Mouse (Mus musculus) hindbrain, embryonic 10.5 days (tissue): ENCODE results near the gene Ccdc33. TPM values are rescaled to one million over a fixed set of nuclear protein-coding genes. Genes with fewer than 3 reads are reported as not detected.

ENCODE experiments used
- DNase-seq: peaks from one replicate; pipeline ENCODE4 v3.0.0-alpha.2; 2017; ENCODE audit warnings: low spot score
- H3K27ac ChIP-seq: fragments of 300-500 bp; sonication (generic); 2 replicates; pipeline ENCODE4 v1.5.1; 2016; ENCODE audit warnings: mild to moderate bottlenecking, moderate library complexity
- H3K27me3 ChIP-seq: fragments of 300-500 bp; sonication (generic); 2 replicates; pipeline ENCODE4 v1.6.1; 2016; ENCODE audit warnings: mild to moderate bottlenecking; ENCODE audit not compliant: poor library complexity, insufficient read depth, severe bottlenecking
- H3K36me3 ChIP-seq: fragments of 300-500 bp; sonication (generic); 2 replicates; pipeline ENCODE4 v1.6.1; 2016; ENCODE audit warnings: mild to moderate bottlenecking, moderate library complexity
- H3K4me1 ChIP-seq: fragments of 300-500 bp; sonication (generic); replicated peaks from 2 replicates; pipeline ENCODE4 v1.6.1; 2016; ENCODE audit warnings: mild to moderate bottlenecking
- H3K4me3 ChIP-seq: fragments of 300-500 bp; sonication (generic); 2 replicates; pipeline ENCODE4 v1.5.1; 2016; ENCODE audit warnings: mild to moderate bottlenecking, moderate library complexity
- H3K9me3 ChIP-seq: fragments of 300-500 bp; sonication (generic); 2 replicates; pipeline ENCODE4 v1.6.1; 2016; ENCODE audit warnings: mild to moderate bottlenecking, moderate library complexity
- WGBS: fragments of 180-500 bp; shearing (Covaris S2); methylation state at CpG from one replicate; pipeline ENCODE4 v1.1.7; 2016; 5-methylcytosine and 5-hydroxymethylcytosine counted together
- polyA plus RNA-seq: library from polyadenylated mRNA; unstranded; fragments of >200 nt; fragmentation: Nextera tagmentation; extraction: Ambion mirVana; gene quantifications from 2 replicates; pipeline ENCODE4 v1.2.1, GENCODE M21; 2016

Gene Ccdc33
- polyA plus RNA-seq = 0.90 and 0.99 TPM in 2 replicates

- Histone ChIP-seq H3K9me3 (no peaks in the 10 kb centered on the region), H3K4me3 (no peak within 1 kb of the TSS), H3K4me1 (peaks cover 61% of the 10 kb centered on the region), H3K27me3 (peaks cover 70% of the 10 kb centered on the region), H3K27ac (0 out of 2 replicates have a peak within 1 kb of the TSS, but pooled peaks have one; percentile 3), H3K36me3 (no peaks in the 10 kb centered on the region)
- DNase-seq = no peak
- WGBS = 41% methylated on average over 2 of the region's 2 CpGs
These were observed at the start of gene Ccdc33 for GRCm38 (mm10) chr9:58118671-58119070. Ccdc33 (minus strand) TSS chr9:58118823.

GRCm38 (mm10) chr9:58165779-58166178 lies 47.2 kb upstream of the Ccdc33 start:
- no peak overlapping the region for H3K4me3 ChIP-seq
- H3K36me3 ChIP-seq = no peaks in the 10 kb centered on the region
- no peaks in the 10 kb centered on the region for H3K27me3 ChIP-seq
- H3K27ac ChIP-seq = no peak overlapping the region
- WGBS = 83% methylated on average over 1 of the region's 1 CpGs
- 0 out of 2 replicates have a peak, but pooled peaks cover 4% of the 10 kb centered on the region for H3K9me3 ChIP-seq
- DNase-seq = no peak
- H3K4me1 ChIP-seq = peaks cover 15% of the 10 kb centered on the region

- 0 out of 2 replicates have a peak, but pooled peaks cover 4% of the 10 kb centered on the region for H3K9me3 ChIP-seq
- no peak overlapping the region for H3K4me3 ChIP-seq
- H3K27ac ChIP-seq = no peak overlapping the region
- H3K36me3 ChIP-seq = no peaks in the 10 kb centered on the region
- H3K4me1 ChIP-seq = peaks cover 21% of the 10 kb centered on the region
- WGBS = 75% methylated on average over 5 of the region's 5 CpGs
- no peak for DNase-seq
- no peaks in the 10 kb centered on the region for H3K27me3 ChIP-seq
These were observed 44.5 kb upstream of the Ccdc33 start for GRCm38 (mm10) chr9:58163146-58163545.

- no peaks in the 10 kb centered on the region for H3K36me3 ChIP-seq
- H3K4me1 ChIP-seq = peaks cover 29% of the 10 kb centered on the region
- 82% methylated on average over 3 of the region's 3 CpGs for WGBS
- H3K27ac ChIP-seq = no peak overlapping the region
- DNase-seq = no peak
- no peak overlapping the region for H3K4me3 ChIP-seq
- no peaks in the 10 kb centered on the region for H3K27me3 ChIP-seq
- 0 out of 2 replicates have a peak, but pooled peaks cover 4% of the 10 kb centered on the region for H3K9me3 ChIP-seq
These were observed 43.5 kb upstream of the Ccdc33 start for GRCm38 (mm10) chr9:58162173-58162572.

GRCm38 (mm10) chr9:58160315-58160714 lies 41.7 kb upstream of the Ccdc33 start:
- peak overlapping the region; percentile 3; the same call in 1 of the 2 replicates for H3K27ac ChIP-seq

GRCm38 (mm10) chr9:58159855-58160254 lies 41.2 kb upstream of the Ccdc33 start:
- Histone ChIP-seq H3K4me1 (peaks cover 39% of the 10 kb centered on the region), H3K27me3 (no peaks in the 10 kb centered on the region), H3K36me3 (no peaks in the 10 kb centered on the region), H3K9me3 (no peaks in the 10 kb centered on the region), H3K4me3 (no peak overlapping the region), H3K27ac (peak overlapping the region; percentile 41; the same call in 1 of the 2 replicates)
- DNase-seq = no peak
- 78% methylated on average over 4 of the region's 4 CpGs for WGBS

More at GRCm38 (mm10) chr9:58160315-58160714, 41.7 kb upstream of the Ccdc33 start:
- Histone ChIP-seq H3K4me3 (no peak overlapping the region), H3K9me3 (no peaks in the 10 kb centered on the region), H3K27me3 (no peaks in the 10 kb centered on the region), H3K4me1 (peaks cover 35% of the 10 kb centered on the region), H3K36me3 (no peaks in the 10 kb centered on the region)
- WGBS = 84% methylated on average over 5 of the region's 5 CpGs
- no peak for DNase-seq

GRCm38 (mm10) chr9:58158541-58159311 lies 40.1 kb upstream of the Ccdc33 start:
- peak; percentile 55 for DNase-seq
- peaks cover 39% of the 10 kb centered on the region for H3K4me1 ChIP-seq

GRCm38 (mm10) chr9:58157838-58158237 lies 39.2 kb upstream of the Ccdc33 start:
- Histone ChIP-seq H3K9me3 (no peaks in the 10 kb centered on the region), H3K27me3 (no peaks in the 10 kb centered on the region), H3K4me3 (no peak overlapping the region), H3K36me3 (no peaks in the 10 kb centered on the region), H3K4me1 (peaks cover 44% of the 10 kb centered on the region), H3K27ac (peak overlapping the region; percentile 83)
- 83% methylated on average over 13 of the region's 13 CpGs for WGBS
- no peak for DNase-seq

More at GRCm38 (mm10) chr9:58158541-58159311, 40.1 kb upstream of the Ccdc33 start:
- WGBS = 45% methylated on average over 7 of the region's 7 CpGs
- H3K36me3 ChIP-seq = no peaks in the 10 kb centered on the region
- no peaks in the 10 kb centered on the region for H3K9me3 ChIP-seq
- H3K27ac ChIP-seq = peak overlapping the region; percentile 83
- H3K4me3 ChIP-seq = no peak overlapping the region
- no peaks in the 10 kb centered on the region for H3K27me3 ChIP-seq

- peak overlapping the region; percentile 83 for H3K27ac ChIP-seq
- no peak for DNase-seq
- no peaks in the 10 kb centered on the region for H3K9me3 ChIP-seq
These were observed 38.4 kb upstream of the Ccdc33 start for GRCm38 (mm10) chr9:58156819-58157560.

GRCm38 (mm10) chr9:58155366-58155765 lies 36.7 kb upstream of the Ccdc33 start:
- no peaks in the 10 kb centered on the region for H3K27me3 ChIP-seq
- 69% methylated on average over 3 of the region's 3 CpGs for WGBS
- H3K4me1 ChIP-seq = peaks cover 46% of the 10 kb centered on the region
- no peak for DNase-seq
- peaks cover 11% of the 10 kb centered on the region; the same call in 1 of the 2 replicates for H3K36me3 ChIP-seq
- H3K9me3 ChIP-seq = no peaks in the 10 kb centered on the region
- H3K27ac ChIP-seq = no peak overlapping the region
- H3K4me3 ChIP-seq = no peak overlapping the region

More at GRCm38 (mm10) chr9:58156819-58157560, 38.4 kb upstream of the Ccdc33 start:
- 91% methylated on average over 22 of the region's 22 CpGs for WGBS
- peaks cover 46% of the 10 kb centered on the region for H3K4me1 ChIP-seq
- no peaks in the 10 kb centered on the region for H3K27me3 ChIP-seq
- H3K36me3 ChIP-seq = 0 out of 2 replicates have a peak, but pooled peaks cover under 1% of the 10 kb centered on the region
- H3K4me3 ChIP-seq = no peak overlapping the region

GRCm38 (mm10) chr9:58153095-58153494 lies 34.5 kb upstream of the Ccdc33 start:
- Histone ChIP-seq H3K27me3 (no peaks in the 10 kb centered on the region), H3K27ac (peak overlapping the region; percentile 59), H3K4me1 (peaks cover 30% of the 10 kb centered on the region), H3K36me3 (peaks cover 16% of the 10 kb centered on the region; the same call in 1 of the 2 replicates), H3K4me3 (no peak overlapping the region), H3K9me3 (no peaks in the 10 kb centered on the region)
- no peak for DNase-seq
- WGBS = 87% methylated on average over 3 of the region's 3 CpGs

- H3K27me3 ChIP-seq = no peaks in the 10 kb centered on the region
- H3K9me3 ChIP-seq = no peaks in the 10 kb centered on the region
- H3K4me3 ChIP-seq = no peak overlapping the region
- H3K4me1 ChIP-seq = peaks cover 23% of the 10 kb centered on the region
- no peak overlapping the region for H3K27ac ChIP-seq
- WGBS = 74% methylated on average over 4 of the region's 4 CpGs
- no peak for DNase-seq
- peaks cover 16% of the 10 kb centered on the region; the same call in 1 of the 2 replicates for H3K36me3 ChIP-seq
These were observed 32.2 kb upstream of the Ccdc33 start for GRCm38 (mm10) chr9:58150733-58151361.
